Mouse (Mus musculus) myocyte (in vitro differentiated cells): ENCODE results near the gene 1700086D15Rik.

Source experiments
- E2F4 ChIP-seq: IDR thresholded peaks from one replicate; pipeline ENCODE4 v1.6.1; 2011; ENCODE audit warnings: mild to moderate bottlenecking, control low read depth, moderate library complexity; ENCODE audit not compliant: insufficient read depth
- MYOG ChIP-seq, 3 experiments: IDR thresholded peaks; one replicate each; pipeline ENCODE4 v1.6.1; 2011; ENCODE audit warnings: control low read depth in 2 of 3, low read depth in 2 of 3, mild to moderate bottlenecking in 2 of 3; ENCODE audit not compliant: insufficient read length in 2 of 3, control insufficient read depth in 1 of 3, insufficient read depth in 1 of 3
- POLR2A ChIP-seq: IDR thresholded peaks from one replicate; pipeline ENCODE4 v1.6.1; 2011; ENCODE audit warnings: low read depth, mild to moderate bottlenecking, control low read depth, moderate library complexity; ENCODE audit not compliant: insufficient read length
- POLR2AphosphoS2 ChIP-seq: IDR thresholded peaks from one replicate; pipeline ENCODE4 v1.6.1; 2011; ENCODE audit warnings: low read depth, control low read depth; ENCODE audit not compliant: insufficient read length
- USF1 ChIP-seq: IDR thresholded peaks from one replicate; pipeline ENCODE4 v1.6.1; 2011; ENCODE audit warnings: low read depth, mild to moderate bottlenecking, control low read depth, moderate library complexity

GRCm38 (mm10) chr11:65161881-65162766, 2.4 kb upstream of the 1700086D15Rik start:
- no peak for TF ChIP-seq POLR2AphosphoS2
- TF ChIP-seq POLR2A, result no peak
- TF ChIP-seq USF1, result no peak
- peak in 1 of 3 experiments; percentile 13 for TF ChIP-seq MYOG (IDR thresholded peaks at IDR 0.05; ENCODE audit: control insufficient read depth in 1 of 3, insufficient read depth in 1 of 3, insufficient read length in 2 of 3, low read depth in 2 of 3)
- no peak for TF ChIP-seq E2F4
